Mouse (Mus musculus): ENCODE results near the gene Asphd1. TPM values are rescaled to one million over a fixed set of nuclear protein-coding genes. Genes with fewer than 3 reads are reported as not detected.

Gene Asphd1
- total RNA-seq (2014; rRNA removed) (35.7 and 58.1 TPM in 2 replicates), polyA plus RNA-seq (2015; fragmentation: Nextera tagmentation; extraction: Ambion mirVana) (15.9 and 16.0 TPM in 2 replicates)

GRCm38 (mm10) chr7:126949403-126949792, at the start of gene Asphd1:
Gene Asphd1, minus strand, starts transcription at chr7:126949582.
- Histone ChIP-seq H3K27me3 (ENCODE audit: insufficient read depth, low read length) (no peaks in the 10 kb centered on the region), H3K4me1 (ENCODE audit: insufficient read depth, low read length) (peaks cover 14% of the 10 kb centered on the region), H3K9me3 (ENCODE audit: low read length) (no peaks in the 10 kb centered on the region), H3K4me2 (ENCODE audit: low read depth, low read length) (peak within 1 kb of the TSS; percentile 88), H3K4me3 (ENCODE audit: low read length) (peak within 1 kb of the TSS; percentile 52), H3K36me3 (ENCODE audit: insufficient read depth, low read length) (peaks cover 4% of the 10 kb centered on the region), H3K27ac (peak within 1 kb of the TSS; percentile 87), H3K9ac (replicated peaks; ENCODE audit: low read length) (peak within 1 kb of the TSS; percentile 56)
- ATAC-seq = peak; percentile 72
- DNase-seq (ENCODE audit: low spot score) = peak; percentile 78
- 1% methylated on average over 21 of the region's 21 CpGs for WGBS
- no peak for TF ChIP-seq CTCF (IDR thresholded peaks at IDR 0.05; ENCODE audit: low read depth)

- no peaks in the 10 kb centered on the region for H3K27me3 ChIP-seq (ENCODE audit: insufficient read depth, low read length)
- no peak overlapping the region for H3K27ac ChIP-seq
- 82% methylated on average over 4 of the region's 4 CpGs for WGBS
- no peak overlapping the region for H3K9ac ChIP-seq (replicated peaks; ENCODE audit: low read length)
- no peaks in the 10 kb centered on the region for H3K36me3 ChIP-seq (ENCODE audit: insufficient read depth, low read length)
- H3K4me3 ChIP-seq (ENCODE audit: low read length) = no peak overlapping the region
- DNase-seq (ENCODE audit: low spot score) = no peak
- 0 out of 2 replicates have a peak, but pooled peaks cover 2% of the 10 kb centered on the region for H3K9me3 ChIP-seq (ENCODE audit: low read length)
- no peak for ATAC-seq
- no peaks in the 10 kb centered on the region for H3K4me1 ChIP-seq (ENCODE audit: insufficient read depth, low read length)
- no peak for TF ChIP-seq CTCF (IDR thresholded peaks at IDR 0.05; ENCODE audit: low read depth)
- no peak overlapping the region for H3K4me2 ChIP-seq (ENCODE audit: low read depth, low read length)
Observed at GRCm38 (mm10) chr7:126996449-126996848, 47.1 kb upstream of the Asphd1 start.

- Histone ChIP-seq H3K9ac (replicated peaks; ENCODE audit: low read length) (no peak overlapping the region), H3K4me3 (ENCODE audit: low read length) (no peak overlapping the region), H3K4me1 (ENCODE audit: insufficient read depth, low read length) (no peaks in the 10 kb centered on the region), H3K9me3 (ENCODE audit: low read length) (no peaks in the 10 kb centered on the region), H3K36me3 (ENCODE audit: insufficient read depth, low read length) (no peaks in the 10 kb centered on the region), H3K27ac (no peak overlapping the region), H3K4me2 (ENCODE audit: low read depth, low read length) (no peak overlapping the region), H3K27me3 (ENCODE audit: insufficient read depth, low read length) (no peaks in the 10 kb centered on the region)
- DNase-seq (ENCODE audit: low spot score) (no peak), ATAC-seq (no peak)
- no peak for TF ChIP-seq CTCF (IDR thresholded peaks at IDR 0.05; ENCODE audit: low read depth)
- WGBS = 72% methylated on average over 8 of the region's 8 CpGs
Observed at GRCm38 (mm10) chr7:126988816-126989215, 39.4 kb upstream of the Asphd1 start.

DNA sequence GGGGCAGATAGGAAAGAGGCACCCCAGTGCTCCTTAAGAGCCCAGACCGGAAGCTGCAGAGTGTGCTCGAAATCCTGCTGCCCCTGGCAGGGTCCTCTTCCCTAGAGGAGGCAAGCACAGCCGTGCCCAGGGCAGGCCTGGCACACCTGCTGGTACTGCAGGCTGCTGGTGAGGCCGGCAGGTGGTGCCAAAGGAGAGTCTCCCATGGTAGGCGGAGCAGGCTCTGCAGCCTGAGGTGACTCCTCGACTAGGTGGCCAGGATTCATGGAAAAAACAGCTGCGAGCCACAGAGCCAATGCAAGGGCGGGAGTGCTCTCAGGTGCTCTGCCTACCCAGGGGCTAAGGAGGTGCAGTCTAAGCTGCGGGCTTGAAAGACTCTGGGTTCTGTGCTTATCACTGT, 36.9 kb upstream of the Asphd1 start:
- Histone ChIP-seq H3K36me3 (ENCODE audit: insufficient read depth, low read length) (no peaks in the 10 kb centered on the region; the same call in 1 of the 2 replicates), H3K4me3 (ENCODE audit: low read length) (no peak overlapping the region), H3K4me1 (ENCODE audit: insufficient read depth, low read length) (no peaks in the 10 kb centered on the region), H3K9me3 (ENCODE audit: low read length) (no peaks in the 10 kb centered on the region), H3K4me2 (ENCODE audit: low read depth, low read length) (no peak overlapping the region), H3K27ac (no peak overlapping the region), H3K27me3 (ENCODE audit: insufficient read depth, low read length) (no peaks in the 10 kb centered on the region), H3K9ac (replicated peaks; ENCODE audit: low read length) (no peak overlapping the region)
- ATAC-seq (peak; percentile 73), DNase-seq (ENCODE audit: low spot score) (peak; percentile 56)
- peak; percentile 69 for TF ChIP-seq CTCF (IDR thresholded peaks at IDR 0.05; ENCODE audit: low read depth)
- 43% methylated on average over 9 of the region's 9 CpGs for WGBS

GRCm38 (mm10) chr7:126984667-126985444, 35.5 kb upstream of the Asphd1 start:
- H3K27me3 ChIP-seq (ENCODE audit: insufficient read depth, low read length) = no peaks in the 10 kb centered on the region
- 57% methylated on average over 10 of the region's 10 CpGs for WGBS
- H3K27ac ChIP-seq = no peak overlapping the region
- H3K9ac ChIP-seq (replicated peaks; ENCODE audit: low read length) = no peak overlapping the region
- H3K4me1 ChIP-seq (ENCODE audit: insufficient read depth, low read length) = no peaks in the 10 kb centered on the region
- TF ChIP-seq CTCF (IDR thresholded peaks at IDR 0.05; ENCODE audit: low read depth) = no peak
- no peak overlapping the region for H3K4me2 ChIP-seq (ENCODE audit: low read depth, low read length)
- no peak overlapping the region for H3K4me3 ChIP-seq (ENCODE audit: low read length)
- ATAC-seq (no peak), DNase-seq (ENCODE audit: low spot score) (no peak)
- H3K36me3 ChIP-seq (ENCODE audit: insufficient read depth, low read length) = peaks cover 8% of the 10 kb centered on the region; the same call in 1 of the 2 replicates
- H3K9me3 ChIP-seq (ENCODE audit: low read length) = no peaks in the 10 kb centered on the region

DNA sequence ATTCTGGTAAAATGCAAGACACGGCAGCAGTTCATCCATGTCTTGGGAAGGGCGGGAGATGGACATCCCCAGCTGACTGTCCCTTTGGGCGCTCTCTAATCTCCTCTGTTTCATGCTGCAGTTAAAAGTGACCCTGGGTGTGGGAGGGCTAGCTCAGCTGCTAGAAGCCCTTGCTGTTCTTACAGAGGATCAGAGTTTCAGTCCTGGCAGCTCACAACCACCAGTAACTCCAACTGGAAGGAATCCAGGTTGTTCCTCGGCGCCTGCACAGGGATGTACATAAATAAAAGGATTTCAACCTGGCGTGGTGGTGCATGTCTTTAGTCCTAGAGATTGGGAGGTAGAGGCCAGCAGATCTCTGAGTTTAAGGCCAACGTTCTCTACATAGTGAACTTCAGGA, 33.7 kb upstream of the Asphd1 start:
- WGBS = 81% methylated on average over 7 of the region's 7 CpGs
- TF ChIP-seq CTCF (IDR thresholded peaks at IDR 0.05; ENCODE audit: low read depth) = no peak
- DNase-seq (ENCODE audit: low spot score) (no peak), ATAC-seq (no peak)
- Histone ChIP-seq H3K4me3 (ENCODE audit: low read length) (no peak overlapping the region), H3K36me3 (ENCODE audit: insufficient read depth, low read length) (peaks cover 25% of the 10 kb centered on the region), H3K9me3 (ENCODE audit: low read length) (no peaks in the 10 kb centered on the region), H3K9ac (replicated peaks; ENCODE audit: low read length) (no peak overlapping the region), H3K4me1 (ENCODE audit: insufficient read depth, low read length) (0 out of 2 replicates have a peak, but pooled peaks cover under 1% of the 10 kb centered on the region), H3K27me3 (ENCODE audit: insufficient read depth, low read length) (no peaks in the 10 kb centered on the region), H3K27ac (no peak overlapping the region), H3K4me2 (ENCODE audit: low read depth, low read length) (no peak overlapping the region)

DNA sequence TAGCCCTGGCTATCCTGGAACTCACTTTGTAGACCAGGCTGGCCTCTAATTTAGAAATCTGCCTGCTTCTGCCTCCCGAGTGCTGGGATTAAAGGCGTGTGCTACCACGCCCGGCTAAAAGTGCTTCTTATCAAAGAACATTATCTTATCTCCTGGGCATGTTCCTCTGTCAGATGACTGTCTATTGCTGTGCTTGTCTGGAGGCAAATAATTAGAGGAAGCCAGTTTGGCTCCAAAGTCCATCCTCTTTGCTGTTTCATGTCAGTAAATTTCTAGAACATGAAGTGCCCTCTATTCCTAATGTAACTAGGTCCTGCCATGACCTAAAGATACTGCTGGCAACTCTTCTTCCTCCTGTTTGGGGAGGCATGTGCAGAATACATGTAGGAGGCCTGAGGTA, 32.7 kb upstream of the Asphd1 start:
- no peak for DNase-seq (ENCODE audit: low spot score)
- no peak overlapping the region for H3K9ac ChIP-seq (replicated peaks; ENCODE audit: low read length)
- TF ChIP-seq CTCF (IDR thresholded peaks at IDR 0.05; ENCODE audit: low read depth) = no peak
- H3K4me1 ChIP-seq (ENCODE audit: insufficient read depth, low read length) = peaks cover 5% of the 10 kb centered on the region; the same call in 1 of the 2 replicates
- WGBS = 93% methylated on average over 4 of the region's 4 CpGs
- H3K27ac ChIP-seq = no peak overlapping the region
- no peak overlapping the region for H3K4me3 ChIP-seq (ENCODE audit: low read length)
- no peak for ATAC-seq
- H3K4me2 ChIP-seq (ENCODE audit: low read depth, low read length) = no peak overlapping the region
- no peaks in the 10 kb centered on the region for H3K27me3 ChIP-seq (ENCODE audit: insufficient read depth, low read length)
- peaks cover 28% of the 10 kb centered on the region for H3K36me3 ChIP-seq (ENCODE audit: insufficient read depth, low read length)
- H3K9me3 ChIP-seq (ENCODE audit: low read length) = no peaks in the 10 kb centered on the region

All from hindbrain, postnatal 0 days (tissue).